Mouse (Mus musculus): ENCODE measurements around the gene Sort1.

The Sort1 gene

GRCm38 (mm10) chr3:108384425-108384824 is 100.5 kb downstream of the Sort1 start:
- DNase-seq, result no peak

- DNase-seq, result no peak
These were observed 102.3 kb downstream of the Sort1 start for GRCm38 (mm10) chr3:108386186-108386585.

GRCm38 (mm10) chr3:108389111-108389545 is 105.2 kb downstream of the Sort1 start:
- peak; percentile 93 for DNase-seq

GRCm38 (mm10) chr3:108392299-108392698 is 108.4 kb downstream of the Sort1 start:
- DNase-seq, result peak; percentile 19

- DNase-seq, result no peak
These were observed 108.9 kb downstream of the Sort1 start for GRCm38 (mm10) chr3:108392793-108393192.

- no peak for DNase-seq
These were observed 114.4 kb downstream of the Sort1 start for GRCm38 (mm10) chr3:108398281-108398680.

GRCm38 (mm10) chr3:108400442-108400841 is 116.6 kb downstream of the Sort1 start:
- no peak for DNase-seq

- peak; percentile 79 for DNase-seq
These were observed 118.0 kb downstream of the Sort1 start for GRCm38 (mm10) chr3:108401692-108402527.

- DNase-seq, result no peak
These were observed 118.6 kb downstream of the Sort1 start for GRCm38 (mm10) chr3:108402528-108402920.

GRCm38 (mm10) chr3:108405536-108406305 is 121.8 kb downstream of the Sort1 start:
- no peak for DNase-seq

GRCm38 (mm10) chr3:108406306-108406885 is 122.5 kb downstream of the Sort1 start:
- DNase-seq, result no peak

GRCm38 (mm10) chr3:108408517-108409008 is 124.7 kb downstream of the Sort1 start:
- DNase-seq, result no peak

GRCm38 (mm10) chr3:108409656-108410358 is 125.9 kb downstream of the Sort1 start:
- no peak for DNase-seq

GRCm38 (mm10) chr3:108410359-108410714 is 126.5 kb downstream of the Sort1 start:
- DNase-seq, result no peak
